Mouse (Mus musculus): Measurements from ENCODE around the gene Gm10153.
"Not testable (repeated sequence)": the region's sequence is repeated elsewhere in the genome, so short reads cannot be mapped to it uniquely, and the experiment has no call there.

Gene Gm10153

DNA sequence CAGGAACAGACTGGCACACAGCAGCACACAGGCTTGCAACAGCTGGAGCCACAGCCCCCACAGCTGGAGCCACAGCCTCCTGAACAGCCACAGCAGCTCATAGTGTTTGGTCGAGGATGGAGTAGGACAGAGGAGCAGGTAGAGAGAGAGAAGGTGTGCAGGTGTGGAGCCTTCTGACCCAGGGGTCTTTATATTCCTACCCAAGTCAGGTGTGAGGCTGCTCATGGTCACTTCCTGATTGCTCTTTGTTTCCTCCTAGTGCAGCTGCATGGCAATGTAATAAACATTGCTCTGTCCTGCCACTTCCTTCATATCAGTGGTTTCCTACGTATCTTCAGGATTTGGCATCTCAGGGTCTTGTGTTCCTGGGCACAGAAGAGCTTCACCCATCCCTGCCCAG lies at the start of gene Gm10153:
TSS of gene Gm10153 (minus strand) at position 101 of the 400 bp plus-strand sequence.
- TF ChIP-seq GATA4 (IDR thresholded peaks at IDR 0.05; ENCODE audit: insufficient replicate concordance, low read length), result no peak

DNA sequence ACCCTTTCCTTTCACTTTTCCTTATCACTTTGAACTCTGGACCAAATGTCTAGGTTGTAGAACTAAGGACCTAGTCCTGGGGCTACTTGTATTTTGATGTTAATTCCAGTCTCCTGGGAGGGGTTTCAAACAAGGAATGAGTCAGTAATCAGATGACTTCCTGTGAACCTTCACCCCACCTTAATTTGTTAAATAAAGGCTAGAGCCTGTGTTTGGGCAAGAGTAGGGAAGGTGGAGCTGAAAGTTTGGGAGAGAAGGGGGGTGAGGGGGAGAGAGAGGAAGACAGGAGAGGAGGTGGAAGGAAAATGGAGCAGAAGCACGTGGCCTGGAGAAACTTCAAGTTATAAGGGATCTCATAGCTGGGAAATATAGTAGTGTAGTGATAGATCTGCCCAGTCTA lies 41.4 kb upstream of the Gm10153 start:
- no peak for TF ChIP-seq GATA4 (IDR thresholded peaks at IDR 0.05; ENCODE audit: insufficient replicate concordance, low read length)

GRCm38 (mm10) chr7:142229871-142230270 lies 39.7 kb upstream of the Gm10153 start, which contains the start of gene Krtap5-5:
TSS of gene Krtap5-5 (minus strand) at chr7:142229971.
- TF ChIP-seq GATA4 (IDR thresholded peaks at IDR 0.05; ENCODE audit: insufficient replicate concordance, low read length), result not testable (repeated sequence)

DNA sequence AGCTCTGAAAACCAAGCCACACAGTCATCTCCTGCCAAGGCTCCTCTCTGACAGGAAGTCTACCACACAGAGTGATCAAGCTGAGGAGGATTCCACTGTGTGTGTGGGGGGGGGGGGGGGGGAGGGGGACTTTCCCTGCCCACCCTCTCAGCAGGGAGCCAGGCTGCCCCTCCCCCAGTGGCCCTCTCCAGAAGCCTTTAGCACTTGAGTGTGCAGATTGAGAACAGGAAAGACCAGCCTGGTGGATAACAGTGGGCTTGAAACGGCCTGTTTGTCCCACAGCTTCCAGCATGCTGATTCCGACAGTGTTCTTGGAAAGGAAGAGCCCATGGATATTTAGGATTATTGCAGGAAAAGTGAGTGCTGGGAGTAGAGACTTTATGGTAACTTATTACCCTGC lies 34.3 kb upstream of the Gm10153 start:
- no peak for TF ChIP-seq GATA4 (IDR thresholded peaks at IDR 0.05; ENCODE audit: insufficient replicate concordance, low read length)

GRCm38 (mm10) chr7:142211559-142211958 lies 21.4 kb upstream of the Gm10153 start, which contains the start of gene Gm7579:
TSS of gene Gm7579 (plus strand) at chr7:142211859.
- no peak for TF ChIP-seq GATA4 (IDR thresholded peaks at IDR 0.05; ENCODE audit: insufficient replicate concordance, low read length)

DNA sequence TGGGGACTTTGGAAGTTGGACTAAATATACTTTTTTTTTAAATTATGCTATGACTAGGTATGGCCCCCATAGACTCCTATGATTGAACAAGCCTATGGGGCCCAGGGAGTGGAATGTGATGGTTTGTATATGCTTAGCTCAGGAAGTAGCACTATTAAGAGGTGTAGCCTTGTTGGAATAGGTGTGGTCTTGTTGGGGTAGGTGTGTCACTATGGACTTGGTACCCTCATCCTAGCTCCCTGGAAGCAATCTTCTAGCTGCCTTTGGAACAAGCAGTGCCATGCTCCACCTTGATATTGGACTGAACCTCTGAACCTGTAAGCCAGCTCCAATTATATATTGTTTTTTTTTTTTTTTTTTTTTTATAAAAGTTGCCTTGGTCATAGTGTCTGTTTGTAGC lies 15.3 kb upstream of the Gm10153 start:
- no peak for TF ChIP-seq GATA4 (IDR thresholded peaks at IDR 0.05; ENCODE audit: insufficient replicate concordance, low read length)

- TF ChIP-seq GATA4 (IDR thresholded peaks at IDR 0.05; ENCODE audit: insufficient replicate concordance, low read length), result no peak
Measured at GRCm38 (mm10) chr7:142201064-142201463, 10.9 kb upstream of the Gm10153 start, which contains the start of gene Krtap5-3. TSS of gene Krtap5-3 (plus strand) at chr7:142201364.

DNA sequence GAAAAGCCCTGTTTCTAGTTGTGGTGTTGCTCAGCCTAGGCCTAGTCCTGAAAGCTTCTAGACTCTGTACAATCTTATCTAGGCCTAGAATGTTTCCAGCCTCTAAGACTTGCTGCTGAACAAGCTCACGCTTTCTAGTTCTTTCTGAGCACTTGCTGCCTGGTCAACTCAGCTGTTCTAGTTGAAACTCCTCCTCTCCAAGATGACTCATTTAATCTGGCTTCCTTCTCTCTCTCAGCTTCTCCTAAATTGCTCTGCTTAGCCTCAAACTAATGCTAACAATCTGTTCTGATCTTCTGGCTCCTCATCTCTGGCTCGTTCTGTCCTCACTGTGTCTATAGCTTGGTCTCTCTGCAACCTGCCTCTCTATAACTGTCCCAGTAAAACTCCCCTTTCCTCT lies 8.6 kb upstream of the Gm10153 start:
- no peak for TF ChIP-seq GATA4 (IDR thresholded peaks at IDR 0.05; ENCODE audit: insufficient replicate concordance, low read length)

DNA sequence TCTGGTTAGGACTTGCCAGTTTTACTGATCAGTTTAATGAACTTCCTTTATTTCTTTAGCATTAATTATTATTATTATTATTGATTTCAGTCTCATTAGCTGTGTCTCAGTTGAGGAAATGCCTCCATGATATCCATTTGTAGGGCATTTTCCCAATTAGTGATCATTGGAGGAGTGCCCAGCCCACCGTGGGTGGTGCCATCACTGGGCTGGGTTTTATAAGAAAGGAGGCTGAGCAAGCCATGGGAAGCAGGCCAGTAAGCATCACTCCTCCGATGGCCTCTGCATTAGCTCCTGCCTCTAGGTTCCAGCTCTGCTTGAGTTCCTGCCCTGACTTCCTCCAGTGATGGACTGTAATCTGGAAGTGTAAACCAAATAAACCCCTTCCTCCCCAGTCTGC lies 2.0 kb downstream of the Gm10153 start:
- TF ChIP-seq GATA4 (IDR thresholded peaks at IDR 0.05; ENCODE audit: insufficient replicate concordance, low read length), result no peak

DNA sequence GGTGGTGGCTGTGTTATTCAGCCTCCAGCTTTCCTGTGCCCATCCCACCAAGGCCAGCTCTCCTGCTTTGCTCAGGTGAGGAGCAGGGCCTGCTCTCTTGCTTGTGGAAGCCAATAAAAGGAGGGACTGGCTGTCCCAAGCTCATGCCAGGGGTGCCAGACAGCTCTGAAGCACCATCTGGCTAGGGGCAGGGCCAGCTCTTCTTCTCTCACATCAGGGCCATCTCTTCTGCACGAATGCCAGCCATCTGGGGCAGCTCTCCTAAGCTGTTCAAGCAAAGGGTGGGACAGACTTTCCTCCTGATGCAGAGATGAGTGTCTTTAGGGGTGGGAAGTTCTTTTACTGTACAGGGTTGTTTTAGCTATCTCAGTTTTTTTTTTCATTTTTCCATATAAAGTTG lies 9.2 kb downstream of the Gm10153 start:
- TF ChIP-seq GATA4 (IDR thresholded peaks at IDR 0.05; ENCODE audit: insufficient replicate concordance, low read length), result no peak

GRCm38 (mm10) chr7:142178685-142179084 lies 11.5 kb downstream of the Gm10153 start:
- TF ChIP-seq GATA4 (IDR thresholded peaks at IDR 0.05; ENCODE audit: insufficient replicate concordance, low read length), result no peak

- TF ChIP-seq GATA4 (IDR thresholded peaks at IDR 0.05; ENCODE audit: insufficient replicate concordance, low read length), result not testable (repeated sequence)
Measured at GRCm38 (mm10) chr7:142175905-142176304, 14.3 kb downstream of the Gm10153 start, which contains the start of gene Krtap5-2. TSS of gene Krtap5-2 (minus strand) at chr7:142176005.

- no peak for TF ChIP-seq GATA4 (IDR thresholded peaks at IDR 0.05; ENCODE audit: insufficient replicate concordance, low read length)
Measured at GRCm38 (mm10) chr7:142169836-142170235, 20.4 kb downstream of the Gm10153 start.

GRCm38 (mm10) chr7:142165639-142166038 lies 24.6 kb downstream of the Gm10153 start, which contains the start of gene Gm4553:
TSS of gene Gm4553 (minus strand) at chr7:142165739.
- not testable (repeated sequence) for TF ChIP-seq GATA4 (IDR thresholded peaks at IDR 0.05; ENCODE audit: insufficient replicate concordance, low read length)

GRCm38 (mm10) chr7:142159366-142159765 lies 30.8 kb downstream of the Gm10153 start:
- TF ChIP-seq GATA4 (IDR thresholded peaks at IDR 0.05; ENCODE audit: insufficient replicate concordance, low read length), result no peak

DNA sequence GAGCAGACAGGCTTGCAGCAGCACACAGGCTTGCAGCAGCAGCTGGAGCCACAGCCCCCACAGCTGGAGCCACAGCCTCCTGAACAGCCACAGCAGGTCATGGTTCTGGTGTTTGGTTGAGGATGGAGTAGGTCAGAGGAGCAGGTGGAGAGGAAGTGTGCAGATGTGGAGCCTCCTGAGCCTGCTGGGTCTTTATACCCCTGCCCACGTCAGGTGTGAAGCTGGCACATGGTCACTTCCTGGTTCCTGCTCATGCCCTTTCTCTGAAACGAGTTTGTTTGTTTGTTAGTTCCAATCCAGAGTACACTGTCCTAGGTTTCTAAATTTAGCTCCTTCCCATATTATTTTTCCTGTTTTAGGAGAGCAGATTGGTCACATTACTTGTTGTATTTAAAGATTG lies 33.2 kb downstream of the Gm10153 start, which contains the start of gene Gm29735:
TSS of gene Gm29735 (minus strand) at position 101 of the 400 bp plus-strand sequence.
- not testable (repeated sequence) for TF ChIP-seq GATA4 (IDR thresholded peaks at IDR 0.05; ENCODE audit: insufficient replicate concordance, low read length)

GRCm38 (mm10) chr7:142155308-142155707 lies 34.9 kb downstream of the Gm10153 start:
- no peak for TF ChIP-seq GATA4 (IDR thresholded peaks at IDR 0.05; ENCODE audit: insufficient replicate concordance, low read length)
